Mouse (Mus musculus) lung, adult 18-20 months (tissue): Measurements from ENCODE around the gene Gdpgp1.

Experiments
- DNase-seq, 2 experiments: peaks; one replicate each; pipeline ENCODE4 v3.0.0; 2022; ENCODE audit warnings: mixed read lengths in 2 of 2

Gene Gdpgp1

DNA sequence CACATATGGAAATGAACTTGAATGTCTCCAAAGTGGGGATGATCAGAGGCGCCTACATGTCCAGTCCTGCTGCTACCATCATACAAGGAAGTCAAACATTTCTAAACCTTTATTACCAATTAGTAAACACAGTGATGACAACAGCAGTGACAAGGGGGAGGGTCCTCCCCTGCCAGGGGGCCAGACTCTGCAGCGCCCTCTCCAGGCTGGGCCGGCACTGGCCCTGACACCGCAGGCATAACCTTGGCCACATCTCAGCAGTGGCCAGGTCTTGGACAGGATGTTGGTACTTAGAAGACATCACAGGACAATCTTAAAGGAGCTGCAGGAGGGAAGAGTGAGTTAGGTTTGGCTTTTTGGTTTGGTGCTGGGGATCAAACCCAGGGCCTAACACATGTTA, 5.6 kb upstream of the Gdpgp1 start:
- DNase-seq: no peak

DNA sequence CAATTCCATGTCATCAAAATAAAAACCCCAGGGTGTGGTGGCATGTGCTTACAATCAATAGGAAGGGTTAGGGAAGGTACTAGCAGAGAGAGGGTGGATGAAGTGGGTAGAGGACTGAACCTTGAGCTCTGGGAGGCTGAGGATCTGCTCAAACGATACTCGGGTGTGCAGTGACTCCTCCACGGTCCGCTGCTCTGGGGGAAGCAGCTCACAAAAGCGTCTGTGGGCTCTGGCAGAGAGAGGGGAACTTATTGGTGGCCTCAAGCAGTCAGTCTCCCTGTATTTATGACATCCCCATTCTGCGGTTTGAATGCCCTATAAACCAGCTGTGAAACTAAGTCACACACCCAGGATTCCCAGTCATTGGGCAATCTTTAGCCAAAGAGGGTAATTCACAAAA, 2.5 kb upstream of the Gdpgp1 start:
- DNase-seq: no peak

GRCm38 (mm10) chr7:80231971-80232488, 635 bp upstream of the Gdpgp1 start:
- peak in 1 of 2 experiments; percentile 73 for DNase-seq

- no peak for DNase-seq
Measured at GRCm38 (mm10) chr7:80233799-80234198, 1.1 kb downstream of the Gdpgp1 start.

DNA sequence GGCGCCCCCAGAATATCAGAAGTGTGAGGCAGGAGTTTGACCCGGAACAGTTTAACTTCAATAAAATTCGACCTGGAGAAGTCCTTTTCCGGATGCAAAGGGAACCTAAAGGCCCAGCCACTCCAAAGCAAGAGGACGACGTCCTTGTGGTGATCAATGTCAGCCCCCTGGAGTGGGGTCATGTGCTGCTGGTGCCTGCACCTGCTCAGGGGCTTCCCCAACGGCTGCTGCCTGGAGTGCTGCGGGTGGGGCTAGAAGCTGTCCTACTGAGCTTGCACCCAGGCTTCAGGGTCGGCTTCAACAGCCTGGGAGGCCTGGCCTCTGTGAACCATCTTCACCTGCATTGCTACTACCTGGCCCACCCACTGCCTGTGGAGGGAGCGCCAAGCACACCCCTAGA, 5.9 kb downstream of the Gdpgp1 start:
- DNase-seq: no peak

GRCm38 (mm10) chr7:80241661-80242060, 9.0 kb downstream of the Gdpgp1 start:
- no peak for DNase-seq

GRCm38 (mm10) chr7:80244851-80245250, 12.2 kb downstream of the Gdpgp1 start:
- DNase-seq: no peak

DNA sequence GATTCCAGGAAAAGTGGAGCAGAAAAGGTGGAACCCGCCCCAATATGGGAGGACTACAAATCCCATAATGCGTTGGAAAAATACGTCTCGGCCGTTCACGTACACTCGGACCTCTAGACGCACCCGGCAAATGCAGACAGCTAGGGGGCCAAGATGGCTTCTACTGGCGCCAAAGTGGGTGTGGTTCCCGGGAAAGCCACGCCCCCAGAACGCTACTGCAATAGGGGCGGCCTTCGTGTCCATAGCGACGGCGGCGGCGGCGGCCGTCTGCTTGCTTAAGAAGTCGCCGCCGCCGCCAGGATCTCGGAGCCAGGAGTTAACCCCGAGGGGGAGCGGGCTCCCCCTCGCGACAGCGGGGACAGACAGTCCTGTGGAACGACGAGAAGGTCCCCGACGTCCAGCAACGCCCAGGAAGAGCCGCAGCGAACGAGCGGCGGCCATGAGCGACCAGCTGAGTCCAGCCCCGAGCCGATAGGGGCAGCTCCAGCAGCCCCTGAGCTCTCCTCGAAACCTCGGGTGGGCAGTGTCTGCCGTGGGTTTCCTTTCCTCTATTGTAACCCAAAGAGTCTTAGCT, 13.6 kb downstream of the Gdpgp1 start, which contains the start of gene Ttll13:
Gene Ttll13, plus strand, starts transcription at position 229 of the 574 bp plus-strand sequence.
- DNase-seq: peak; percentile 98

DNA sequence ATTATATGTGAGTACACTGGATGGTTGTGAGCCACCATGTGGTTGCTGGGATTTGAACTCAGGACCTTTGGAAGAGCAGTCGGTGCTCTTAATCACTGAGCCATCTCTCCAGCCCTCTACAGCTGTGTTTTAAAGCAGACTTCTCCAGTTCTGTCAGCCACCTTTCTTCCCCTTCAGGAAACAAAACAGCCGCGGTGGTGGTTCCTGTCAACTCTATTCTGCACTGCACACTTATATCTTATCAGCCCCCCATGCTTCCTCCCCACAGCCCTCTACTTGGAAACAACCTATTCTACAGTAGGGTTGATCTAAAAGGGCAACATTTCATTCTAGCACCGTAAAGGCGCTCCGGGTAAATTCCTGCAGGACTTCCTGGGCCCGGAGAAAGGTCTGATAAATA, 14.2 kb downstream of the Gdpgp1 start:
- DNase-seq: no peak

DNA sequence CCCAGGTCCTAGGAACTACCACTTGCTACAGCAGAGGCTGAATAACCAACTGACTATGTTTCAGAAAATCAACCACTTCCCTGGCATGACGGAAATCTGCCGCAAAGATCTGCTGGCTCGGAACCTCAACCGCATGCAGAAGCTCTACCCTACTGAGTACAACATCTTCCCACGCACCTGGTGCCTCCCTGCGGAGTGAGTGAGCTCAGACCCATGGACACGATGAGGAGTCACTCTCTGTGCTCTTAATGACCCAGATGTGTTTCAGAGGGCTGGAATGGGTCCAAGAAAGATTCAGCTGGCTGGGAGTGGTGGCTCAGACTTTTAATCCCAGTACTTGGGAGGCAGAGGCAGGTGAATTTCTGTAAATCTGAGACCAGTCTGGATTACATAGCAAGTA, 19.8 kb downstream of the Gdpgp1 start:
- no peak for DNase-seq

DNA sequence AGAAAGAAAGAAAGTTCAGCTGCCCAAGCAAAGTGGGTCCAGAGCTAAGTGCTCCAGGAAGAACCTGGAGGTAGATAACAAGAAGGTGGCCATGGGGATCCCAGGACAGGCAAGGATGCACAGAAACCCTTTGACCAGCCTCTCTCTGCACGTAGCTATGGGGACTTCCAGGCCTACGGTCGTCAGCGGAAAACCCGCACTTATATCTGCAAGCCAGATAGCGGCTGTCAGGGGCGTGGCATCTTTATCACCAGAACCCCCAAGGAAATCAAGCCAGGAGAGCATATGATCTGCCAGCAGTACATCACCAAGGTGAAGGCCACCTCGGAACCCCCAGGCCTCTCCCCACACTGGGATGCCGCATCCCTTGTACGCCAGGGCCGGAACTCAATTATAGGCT, 20.2 kb downstream of the Gdpgp1 start:
- no peak for DNase-seq

DNA sequence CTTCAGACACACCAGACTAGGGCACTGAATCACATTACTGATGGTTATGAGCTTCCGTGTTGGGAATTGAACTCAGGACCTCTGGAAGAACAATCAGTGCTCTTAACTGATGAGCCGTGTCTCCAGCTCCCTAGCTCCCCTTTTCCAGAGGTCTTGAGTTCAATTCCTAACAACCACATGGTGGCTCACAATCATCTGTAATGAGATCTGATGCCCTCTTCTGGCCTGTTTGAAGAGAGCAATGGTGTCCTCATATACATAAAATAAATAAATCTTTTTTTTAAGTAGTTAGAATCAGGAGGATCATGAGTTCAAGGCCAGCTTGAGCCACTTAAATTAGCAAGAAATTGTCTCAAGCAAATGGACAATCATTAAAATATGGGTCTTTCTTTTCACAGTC, 23.3 kb downstream of the Gdpgp1 start:
- DNase-seq: no peak

- DNase-seq: no peak
Measured at GRCm38 (mm10) chr7:80257706-80258105, 25.0 kb downstream of the Gdpgp1 start.

DNA sequence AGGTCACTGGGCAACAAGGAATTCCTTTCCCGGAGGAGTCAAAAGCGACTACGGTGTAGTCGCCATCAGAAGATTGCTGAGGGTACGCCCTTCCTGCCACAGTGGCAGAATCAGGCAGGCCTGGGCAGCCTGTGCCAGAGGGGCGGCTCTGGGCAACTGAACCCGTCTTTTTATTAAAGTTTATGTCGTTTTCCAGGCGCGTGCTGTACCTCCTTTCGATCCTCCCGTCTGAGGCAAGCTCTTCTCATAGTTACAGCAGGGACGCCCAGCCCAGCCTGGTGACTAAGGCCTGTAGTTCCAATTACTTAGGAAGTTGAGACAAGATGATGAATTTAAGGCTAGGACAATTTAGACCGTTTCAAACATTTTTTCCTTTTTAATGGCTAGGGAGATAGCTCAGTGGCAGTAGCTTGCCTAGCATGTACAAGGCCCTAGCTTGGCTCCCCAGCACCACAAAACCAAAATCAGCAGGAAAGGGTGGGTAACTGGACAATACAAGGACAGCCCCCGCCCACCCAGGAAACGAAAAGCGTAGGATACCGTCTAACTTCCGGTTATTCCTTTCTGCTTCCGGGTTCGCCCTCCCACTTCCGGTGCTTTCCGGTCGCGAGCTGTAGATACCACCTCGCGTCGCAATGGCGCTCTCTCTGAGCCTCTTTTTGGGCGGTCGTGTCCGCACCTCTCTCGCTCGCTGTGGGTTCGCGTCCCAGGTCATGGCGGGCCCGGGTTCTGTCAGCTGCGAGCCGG, 28.1 kb downstream of the Gdpgp1 start, which contains the start of gene Ngrn:
Gene Ngrn, plus strand, starts transcription at position 591 of the 747 bp plus-strand sequence.
- peak; percentile 87 to 93 for DNase-seq

GRCm38 (mm10) chr7:80261372-80261990, 28.8 kb downstream of the Gdpgp1 start:
- DNase-seq: peak in 1 of 2 experiments; percentile 43

DNA sequence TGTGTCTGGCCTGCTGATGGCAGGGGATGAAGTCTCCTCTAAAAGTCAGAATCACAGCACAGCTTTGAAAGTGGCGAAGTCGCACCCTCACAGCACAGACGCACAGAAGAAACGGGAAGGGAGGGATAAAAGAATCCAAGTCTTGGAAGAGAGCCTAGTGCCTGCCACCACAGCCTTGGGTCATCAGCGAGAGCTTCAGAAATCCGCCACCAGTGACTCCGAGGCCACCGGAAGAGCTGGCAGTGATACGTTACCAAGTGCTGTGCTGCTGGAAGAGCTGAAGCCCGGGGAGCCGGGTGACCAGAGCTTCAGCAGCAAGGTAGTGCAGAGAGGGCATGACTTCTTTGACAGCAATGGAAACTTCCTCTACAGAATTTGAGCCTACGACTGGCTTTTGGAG, 31.9 kb downstream of the Gdpgp1 start:
- DNase-seq: no peak

DNA sequence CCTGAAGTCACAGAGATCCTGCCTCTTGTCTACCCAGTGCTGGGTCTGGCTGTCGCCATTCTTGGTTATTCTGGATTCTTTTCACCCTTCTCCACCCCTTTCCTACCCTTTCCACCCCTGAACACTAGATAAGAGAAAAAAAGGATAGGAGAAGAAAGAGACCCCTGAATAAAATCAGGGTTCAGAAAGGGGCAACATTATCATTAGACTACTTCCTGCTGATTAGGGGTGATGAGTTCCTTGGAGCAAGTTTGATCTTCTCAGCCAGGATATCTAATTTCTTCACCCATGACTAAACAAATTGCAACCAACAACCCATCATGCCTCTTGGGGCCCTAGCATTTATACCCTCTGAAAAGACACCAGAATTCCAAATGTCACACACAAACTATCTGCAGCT, 35.1 kb downstream of the Gdpgp1 start:
- DNase-seq: no peak

DNA sequence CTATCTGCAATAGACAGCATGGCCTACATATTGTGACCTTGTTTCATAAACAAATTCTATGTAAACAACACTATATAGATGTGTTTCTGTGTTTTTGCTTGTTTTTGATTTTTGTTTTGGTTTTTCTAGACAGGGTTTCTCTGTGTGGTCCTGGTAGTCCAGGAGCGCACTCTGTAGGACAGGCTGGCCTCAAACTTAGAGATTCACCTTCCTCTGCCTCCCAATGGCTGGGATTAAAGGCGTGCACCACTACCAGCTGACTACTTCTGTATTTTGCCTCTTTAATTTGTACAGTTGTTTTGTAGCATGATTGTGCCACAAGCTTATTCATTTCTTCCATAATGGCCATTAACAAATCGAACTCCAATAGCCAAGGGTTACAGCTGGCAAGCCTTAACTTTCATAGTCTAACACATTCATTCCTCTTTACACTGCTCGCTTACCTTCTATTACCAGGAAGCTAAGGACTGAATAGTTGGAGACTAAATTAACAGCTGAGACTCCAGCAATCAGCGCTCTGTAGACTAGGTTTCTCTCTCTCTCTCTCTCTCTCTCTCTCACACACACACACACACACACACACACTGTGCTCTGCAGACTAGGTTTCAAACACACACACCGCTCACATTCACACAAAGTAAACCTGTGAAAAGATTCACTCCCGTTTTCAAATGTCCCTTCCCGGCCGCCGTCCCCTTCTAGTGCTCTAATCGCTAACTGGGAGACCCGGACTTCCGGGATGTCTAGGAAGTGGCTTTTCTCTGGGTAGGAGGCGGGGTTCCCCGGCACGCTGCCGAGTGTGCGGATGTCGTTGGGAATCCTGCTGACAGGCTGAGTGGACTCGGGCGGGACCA, 36.5 kb downstream of the Gdpgp1 start, which contains the start of gene Vps33b:
Gene Vps33b, plus strand, starts transcription at position 753 of the 854 bp plus-strand sequence.
- peak; percentile 96 for DNase-seq

DNA sequence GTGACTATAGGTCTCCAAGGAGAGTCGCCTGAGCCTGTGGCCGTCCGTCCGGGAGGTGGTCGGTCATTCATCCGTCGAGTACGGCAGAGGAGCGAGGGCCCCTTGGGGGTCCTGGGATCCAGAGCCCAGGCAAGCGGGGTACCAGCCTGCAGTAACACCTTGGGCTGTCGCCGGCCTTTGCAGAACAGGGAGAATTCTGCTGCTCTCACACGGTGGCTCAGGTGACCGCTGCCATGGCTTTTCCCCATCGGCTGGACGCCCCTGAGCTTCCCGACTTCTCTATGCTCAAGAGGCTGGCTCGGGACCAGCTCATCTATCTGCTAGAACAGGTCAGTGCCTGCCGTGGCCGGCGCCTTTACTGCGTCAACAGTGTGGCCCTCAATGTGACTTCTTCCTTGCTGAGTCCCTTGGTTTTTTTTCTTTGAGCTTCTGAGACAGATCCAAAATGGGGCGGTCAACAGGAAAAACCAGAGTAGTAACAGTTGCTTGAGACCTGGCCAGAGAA, 37.1 kb downstream of the Gdpgp1 start:
- DNase-seq: peak in 1 of 2 experiments; percentile 59

DNA sequence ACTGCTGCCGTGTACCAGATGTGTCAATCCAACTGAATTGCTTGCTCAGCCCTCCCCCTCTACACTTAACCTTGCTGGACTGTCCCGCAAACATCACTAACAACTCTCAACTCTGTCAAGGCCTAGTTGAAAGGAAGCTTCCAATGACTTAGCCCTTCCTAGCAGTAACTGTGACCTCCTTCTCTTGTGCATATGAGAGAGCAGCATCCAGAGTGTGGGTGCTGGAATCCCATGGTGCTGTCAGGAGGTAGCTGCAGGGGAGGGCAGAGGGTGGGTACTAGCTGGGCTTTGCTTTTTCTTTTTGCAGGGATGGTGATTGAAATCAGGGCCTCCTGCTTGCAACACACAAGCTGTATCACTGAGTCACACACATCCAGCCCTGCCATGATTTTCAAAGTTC, 40.8 kb downstream of the Gdpgp1 start:
- DNase-seq: no peak

DNA sequence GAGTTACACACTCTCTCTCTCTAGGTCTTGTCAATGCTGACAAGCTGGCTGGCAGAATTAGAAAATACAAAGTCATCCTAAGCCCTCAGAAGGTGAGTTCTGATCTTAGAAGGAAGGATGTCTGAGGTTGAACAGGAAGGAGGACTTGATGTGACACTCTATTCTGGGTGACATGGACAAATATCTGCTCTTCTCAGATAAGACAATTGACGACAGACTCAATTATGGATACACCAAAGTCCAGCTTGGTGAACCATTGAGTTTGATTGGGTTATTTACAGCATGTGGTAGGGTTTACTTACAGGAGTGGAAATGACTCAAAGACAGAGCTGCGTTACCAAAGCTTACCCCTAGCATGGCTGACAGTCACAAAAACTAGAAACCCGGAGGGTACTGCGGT, 43.7 kb downstream of the Gdpgp1 start:
- no peak for DNase-seq

DNA sequence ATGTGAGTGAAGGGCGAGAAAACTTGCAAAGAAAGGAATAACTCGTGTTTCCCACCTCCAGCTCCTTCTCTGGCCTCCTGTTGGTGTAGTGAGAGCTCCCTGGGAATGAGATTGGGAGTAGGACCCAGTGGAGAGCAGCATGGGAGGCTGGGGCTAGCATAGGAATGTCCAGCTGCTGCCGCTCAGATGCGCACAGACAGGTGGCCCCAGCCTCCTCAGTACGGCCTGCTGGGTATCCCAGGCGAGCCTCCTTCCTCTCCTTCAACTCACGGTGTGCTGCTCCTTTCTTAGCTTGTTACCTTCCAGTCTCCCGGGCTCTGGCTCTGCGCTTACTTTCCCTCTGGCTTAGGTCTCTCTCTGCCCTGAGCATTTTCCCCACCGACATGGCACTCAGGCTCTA, 47.4 kb downstream of the Gdpgp1 start:
- no peak for DNase-seq

GRCm38 (mm10) chr7:80280998-80281397, 48.3 kb downstream of the Gdpgp1 start:
- no peak for DNase-seq
